Mouse (Mus musculus): ENCODE results near the gene Atpif1.

- TF ChIP-seq POLR2A (IDR thresholded peaks at IDR 0.05; ENCODE audit: extremely low read depth, insufficient read depth, low read length) = no peak
- TF ChIP-seq CTCF (IDR thresholded peaks at IDR 0.05; ENCODE audit: low read depth, low read length) = no peak
These were observed 27.7 kb downstream of the Atpif1 start for GRCm38 (mm10) chr4:132505800-132506199.
